Mouse (Mus musculus) gastrocnemius, postnatal 36 days (tissue): ENCODE results near the gene Mfsd5. TPM values are rescaled to one million over a fixed set of nuclear protein-coding genes. Genes with fewer than 3 reads are reported as not detected.

Source experiments
- DNase-seq, 2 experiments: peaks; one replicate each; pipeline ENCODE4 v3.0.0; 2022
- intact Hi-C: fragments of 180-260 bp; cut with DNase I; formaldehyde crosslinking; loops from one replicate; pipeline ENCODE4 v1.15.1; 2025
- total RNA-seq, 2 experiments: library from RNA; stranded (reverse); gene quantifications; 2 replicates each; pipeline ENCODE4 v1.2.3; 2021

Mfsd5 gene
- total RNA-seq, 2 experiments from 2014 or later = 12.8 to 13.4 TPM

- DNase-seq = no peak
- intact Hi-C loops = no loop called here
Measured at GRCm38 (mm10) chr15:102273982-102274716, 5.1 kb upstream of the Mfsd5 start.

- intact Hi-C loops = loop anchor here (2.0 kb wide), 1 partner anchor 30 kb away; no protein-coding TSS in a partner anchor
Measured at GRCm38 (mm10) chr15:102278726-102279091, 545 bp upstream of the Mfsd5 start.

GRCm38 (mm10) chr15:102279783-102280520 lies 698 bp downstream of the Mfsd5 start:
- intact Hi-C loops = loop anchor here (2.0 kb wide), 1 partner anchor 31 kb away; no protein-coding TSS in a partner anchor
- DNase-seq = no peak

More at GRCm38 (mm10) chr15:102278726-102279091, 545 bp upstream of the Mfsd5 start:
- no peak for DNase-seq

- no peak for DNase-seq
- intact Hi-C loops = no loop called here
Measured at GRCm38 (mm10) chr15:102280623-102281022, 1.4 kb downstream of the Mfsd5 start.

- intact Hi-C loops = no loop called here
- no peak for DNase-seq
Measured at GRCm38 (mm10) chr15:102282463-102283292, 3.4 kb downstream of the Mfsd5 start.

GRCm38 (mm10) chr15:102283648-102284047 lies 4.4 kb downstream of the Mfsd5 start:
- DNase-seq = no peak
- intact Hi-C loops = loop anchor here (2.0 kb wide), 1 partner anchor 35 kb away; no protein-coding TSS in a partner anchor

- intact Hi-C loops = no loop called here
- no peak for DNase-seq
Measured at GRCm38 (mm10) chr15:102287395-102287794, 8.1 kb downstream of the Mfsd5 start.

GRCm38 (mm10) chr15:102295633-102296367 lies 16.5 kb downstream of the Mfsd5 start, which contains the start of gene Espl1:
Gene Espl1 (plus strand): TSS chr15:102296266.
- intact Hi-C loops = no loop called here
- DNase-seq = peak; percentile 87 to 92

GRCm38 (mm10) chr15:102296368-102297006 lies 17.2 kb downstream of the Mfsd5 start:
- intact Hi-C loops = no loop called here
- DNase-seq = no peak

- intact Hi-C loops = no loop called here
- no peak for DNase-seq
Measured at GRCm38 (mm10) chr15:102302542-102302941, 23.3 kb downstream of the Mfsd5 start.

- no peak for DNase-seq
- intact Hi-C loops = no loop called here
Measured at GRCm38 (mm10) chr15:102308717-102309116, 29.5 kb downstream of the Mfsd5 start.

GRCm38 (mm10) chr15:102310074-102310845 lies 31.0 kb downstream of the Mfsd5 start:
- intact Hi-C loops = no loop called here
- peak in 1 of 2 experiments; percentile 16 for DNase-seq

GRCm38 (mm10) chr15:102311489-102311888 lies 32.2 kb downstream of the Mfsd5 start:
- intact Hi-C loops = no loop called here
- no peak for DNase-seq

GRCm38 (mm10) chr15:102315292-102315691 lies 36.0 kb downstream of the Mfsd5 start:
- peak in 1 of 2 experiments; percentile 33 for DNase-seq
- intact Hi-C loops = no loop called here

- DNase-seq = peak; percentile 47 to 51
- intact Hi-C loops = loop anchor here (2.0 kb wide), 1 partner anchor 77 kb away; no protein-coding TSS in a partner anchor
Measured at GRCm38 (mm10) chr15:102316263-102316662, 37.0 kb downstream of the Mfsd5 start.

- DNase-seq = no peak
- intact Hi-C loops = no loop called here
Measured at GRCm38 (mm10) chr15:102324654-102325473, 45.6 kb downstream of the Mfsd5 start.

GRCm38 (mm10) chr15:102326022-102326576 lies 46.8 kb downstream of the Mfsd5 start, which contains the start of gene Pfdn5:
Gene Pfdn5 (plus strand): TSS chr15:102326116.
- intact Hi-C loops = no loop called here
- DNase-seq = peak; percentile 77 to 78
